Mouse (Mus musculus) hindbrain, embryonic 13.5 days (tissue): ENCODE measurements around the gene Dtd2. TPM values are rescaled to one million over a fixed set of nuclear protein-coding genes. Genes with fewer than 3 reads are reported as not detected.

Experiments used
- ATAC-seq: fragments of 200-750 bp; cut with Nextera tagmentation; 2 replicates; pipeline ENCODE4 v1.8.0; 2017; ENCODE audit warnings: moderate TSS enrichment; ENCODE audit not compliant: low FRiP score
- H3K27ac ChIP-seq: fragments of 300-500 bp; sonication (generic); 2 replicates; pipeline ENCODE4 v1.5.1; 2015; ENCODE audit warnings: inconsistent platforms, mild to moderate bottlenecking, moderate library complexity
- H3K27me3 ChIP-seq: fragments of 300-500 bp; sonication (generic); 2 replicates; pipeline ENCODE4 v1.6.1; 2015; ENCODE audit warnings: mild to moderate bottlenecking, inconsistent platforms
- H3K36me3 ChIP-seq: fragments of 300-500 bp; sonication (generic); 2 replicates; pipeline ENCODE4 v1.6.1; 2015; ENCODE audit warnings: mild to moderate bottlenecking, inconsistent platforms
- H3K4me1 ChIP-seq: fragments of 300-500 bp; sonication (generic); replicated peaks from 2 replicates; pipeline ENCODE4 v1.6.1; 2015; ENCODE audit warnings: inconsistent platforms
- H3K4me2 ChIP-seq: fragments of 300-500 bp; sonication (generic); 2 replicates; pipeline ENCODE4 v1.6.1; 2015; ENCODE audit warnings: inconsistent platforms, mild to moderate bottlenecking, moderate library complexity
- H3K4me3 ChIP-seq: fragments of 300-500 bp; sonication (generic); 2 replicates; pipeline ENCODE4 v1.5.1; 2015; ENCODE audit warnings: mild to moderate bottlenecking, inconsistent platforms
- H3K9ac ChIP-seq: fragments of 300-500 bp; sonication (generic); 2 replicates; pipeline ENCODE4 v1.6.1; 2015; ENCODE audit warnings: mild to moderate bottlenecking, inconsistent platforms
- H3K9me3 ChIP-seq: fragments of 300-500 bp; sonication (generic); 2 replicates; pipeline ENCODE4 v1.6.1; 2016; ENCODE audit warnings: inconsistent platforms
- WGBS: fragments of 180-500 bp; shearing (Covaris S2); methylation state at CpG from one replicate; pipeline ENCODE4 v1.1.7; 2015; 5-methylcytosine and 5-hydroxymethylcytosine counted together
- polyA plus RNA-seq: library from polyadenylated mRNA; unstranded; fragments of >200 nt; fragmentation: Nextera tagmentation; extraction: Ambion mirVana; gene quantifications from 2 replicates; pipeline ENCODE4 v1.2.1, GENCODE M21; 2015

Gene Dtd2
- polyA plus RNA-seq, 1 experiment from 2014 or later = 16.5 TPM

DNA sequence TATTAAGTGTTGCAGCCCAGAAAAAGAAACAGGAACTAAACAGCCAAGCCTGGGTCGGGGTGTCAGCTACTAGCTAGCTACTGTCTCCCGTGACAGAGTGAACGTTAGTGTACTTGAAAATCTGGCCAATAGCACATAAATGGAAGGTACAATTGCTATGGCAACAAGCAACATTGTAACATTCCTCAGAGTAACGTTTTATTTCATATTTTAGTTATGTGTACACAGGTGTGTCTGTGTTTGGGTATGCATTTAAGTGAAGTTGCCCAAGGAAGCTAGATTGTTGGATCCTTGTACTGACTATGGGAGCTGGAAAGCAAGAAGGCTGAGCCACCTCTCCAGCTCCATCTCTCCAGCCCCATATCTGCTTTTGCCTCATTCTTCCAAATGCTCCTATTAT is 66.5 kb downstream of the Dtd2 start:
- Histone ChIP-seq H3K4me2 (no peak overlapping the region), H3K4me1 (no peaks in the 10 kb centered on the region), H3K9me3 (no peaks in the 10 kb centered on the region), H3K36me3 (peaks cover 12% of the 10 kb centered on the region), H3K4me3 (no peak overlapping the region), H3K27me3 (no peaks in the 10 kb centered on the region), H3K27ac (no peak overlapping the region), H3K9ac (no peak overlapping the region)
- WGBS = 87% methylated on average over 4 of the region's 4 CpGs
- ATAC-seq = no peak

Other genes starting within 250 kb of the Dtd2 start
- gene Hectd1, start 177.0 kb downstream of the Dtd2 start, polyA plus RNA-seq = 36.8 and 38.9 TPM in 2 replicates
- 5.8 and 6.2 TPM in 2 replicates for gene Heatr5a, start 35.2 kb downstream of the Dtd2 start, polyA plus RNA-seq
- gene Gpr33, start 21.6 kb upstream of the Dtd2 start, polyA plus RNA-seq = not detected in 2 replicates
- 8.3 and 8.5 TPM in 2 replicates for gene Nubpl, start 91.2 kb upstream of the Dtd2 start, polyA plus RNA-seq